Mouse (Mus musculus) limb, embryonic 11.5 days (tissue): Measurements from ENCODE around the gene Nhlh1. TPM values are rescaled to one million over a fixed set of nuclear protein-coding genes. Genes with fewer than 3 reads are reported as not detected.

Source experiments
- ATAC-seq: fragments of 200-750 bp; cut with Nextera tagmentation; 2 replicates; pipeline ENCODE4 v1.8.0; 2017; ENCODE audit warnings: low read depth; ENCODE audit not compliant: insufficient number of reproducible peaks, low FRiP score, low TSS enrichment
- DNase-seq: peaks from one replicate; pipeline ENCODE4 v3.0.0-alpha.2; 2015; ENCODE audit warnings: low spot score
- H3K27ac ChIP-seq: fragments of 300-500 bp; sonication (generic); replicated peaks from 2 replicates; pipeline ENCODE4 v1.5.1; 2014; ENCODE audit warnings: low read depth, mild to moderate bottlenecking, low read length
- H3K27me3 ChIP-seq: fragments of 300-500 bp; sonication (generic); 2 replicates; pipeline ENCODE4 v1.6.1; 2014; ENCODE audit warnings: mild to moderate bottlenecking, low read length, mixed read lengths; ENCODE audit not compliant: control insufficient read depth, insufficient read depth
- H3K36me3 ChIP-seq: fragments of 300-500 bp; sonication (generic); 2 replicates; pipeline ENCODE4 v1.6.1; 2014; ENCODE audit warnings: mild to moderate bottlenecking, low read length, moderate library complexity, mixed read lengths; ENCODE audit not compliant: control insufficient read depth, insufficient read depth
- H3K4me1 ChIP-seq: fragments of 300-500 bp; sonication (generic); 2 replicates; pipeline ENCODE4 v1.6.1; 2014; ENCODE audit warnings: low read length, mixed read lengths; ENCODE audit not compliant: control insufficient read depth, insufficient read depth
- H3K4me2 ChIP-seq: fragments of 300-500 bp; sonication (generic); 2 replicates; pipeline ENCODE4 v1.6.1; 2014; ENCODE audit warnings: low read depth, mild to moderate bottlenecking, moderate library complexity; ENCODE audit not compliant: severe bottlenecking
- H3K4me3 ChIP-seq: fragments of 300-500 bp; sonication (generic); 2 replicates; pipeline ENCODE4 v1.5.1; 2014; ENCODE audit warnings: low read depth, low read length
- H3K9ac ChIP-seq: fragments of 300-500 bp; sonication (generic); 2 replicates; pipeline ENCODE4 v1.6.1; 2014; ENCODE audit warnings: mild to moderate bottlenecking, low read length
- H3K9me3 ChIP-seq: fragments of 300-500 bp; sonication (generic); 2 replicates; pipeline ENCODE4 v1.6.1; 2016; ENCODE audit warnings: low read length; ENCODE audit not compliant: control insufficient read depth
- WGBS: fragments of 180-500 bp; shearing (Covaris S2); extraction: QIAGEN DNeasy Blood & Tissue Kit; methylation state at CpG from one replicate; pipeline ENCODE4 v1.1.7; 2014; 5-methylcytosine and 5-hydroxymethylcytosine counted together
- polyA plus RNA-seq: library from polyadenylated mRNA; unstranded; fragments of >200 nt; fragmentation: Nextera tagmentation; extraction: Ambion mirVana; gene quantifications from 2 replicates; pipeline ENCODE4 v1.2.1, GENCODE M21; 2014

Nhlh1 gene
- not detected in 2 replicates for polyA plus RNA-seq

DNA sequence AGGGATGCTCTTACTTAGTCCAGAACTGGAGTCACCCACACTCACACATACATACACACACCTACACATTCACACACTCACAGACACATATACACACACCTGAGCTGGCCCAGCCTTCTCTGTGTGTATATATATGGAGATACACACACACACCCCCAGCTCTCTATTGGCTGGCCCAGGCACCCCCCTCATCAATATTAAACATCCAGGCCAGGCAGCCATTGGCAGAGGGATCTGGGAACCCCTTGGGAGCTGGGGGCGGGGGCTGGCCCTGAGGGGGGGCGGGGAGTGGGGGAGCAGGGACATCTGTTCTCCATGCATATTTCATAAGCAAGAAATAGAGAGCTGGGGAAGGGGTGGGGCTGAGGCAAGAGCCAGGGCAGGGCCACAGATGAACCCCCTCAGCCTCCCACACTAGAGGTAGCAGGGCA lies at the start of gene Nhlh1:
Gene Nhlh1, minus strand, starts transcription at position 83 of the 431 bp plus-strand sequence.
- Histone ChIP-seq H3K4me2 (no peak within 1 kb of the TSS), H3K36me3 (no peaks in the 10 kb centered on the region), H3K4me1 (peaks cover 5% of the 10 kb centered on the region; the same call in 1 of the 2 replicates), H3K27me3 (peaks cover 27% of the 10 kb centered on the region), H3K9me3 (no peaks in the 10 kb centered on the region), H3K4me3 (no peak within 1 kb of the TSS), H3K9ac (no peak within 1 kb of the TSS), H3K27ac (no peak within 1 kb of the TSS)
- DNase-seq: no peak
- ATAC-seq: no peak
- WGBS: 30% methylated on average over 2 of the region's 2 CpGs

DNA sequence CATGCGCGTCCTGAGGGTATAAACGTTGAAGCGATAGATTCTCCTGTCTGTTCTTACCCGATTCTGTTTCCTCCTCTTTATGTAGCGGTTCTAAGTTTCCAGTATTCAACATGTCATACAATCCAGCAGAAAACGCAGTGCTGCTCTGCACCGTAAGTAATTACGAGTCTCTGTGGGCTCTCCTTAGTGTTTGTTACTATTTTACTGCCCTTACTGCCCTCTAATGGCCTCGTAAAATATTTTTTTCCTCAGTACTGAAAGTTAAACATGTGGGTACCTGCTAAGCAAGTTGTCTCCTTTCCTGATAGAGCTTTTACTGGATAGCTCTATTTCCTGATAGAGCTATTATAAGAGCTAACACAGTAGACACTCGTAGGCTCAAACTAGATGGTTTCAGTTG lies 47.7 kb upstream of the Nhlh1 start:
- 67% methylated on average over 11 of the region's 11 CpGs for WGBS
- Histone ChIP-seq H3K27ac (no peak overlapping the region), H3K9ac (no peak overlapping the region), H3K4me2 (no peak overlapping the region), H3K27me3 (no peaks in the 10 kb centered on the region), H3K9me3 (no peaks in the 10 kb centered on the region), H3K4me3 (no peak overlapping the region), H3K4me1 (no peaks in the 10 kb centered on the region), H3K36me3 (peaks cover 38% of the 10 kb centered on the region)
- ATAC-seq: no peak
- no peak for DNase-seq

DNA sequence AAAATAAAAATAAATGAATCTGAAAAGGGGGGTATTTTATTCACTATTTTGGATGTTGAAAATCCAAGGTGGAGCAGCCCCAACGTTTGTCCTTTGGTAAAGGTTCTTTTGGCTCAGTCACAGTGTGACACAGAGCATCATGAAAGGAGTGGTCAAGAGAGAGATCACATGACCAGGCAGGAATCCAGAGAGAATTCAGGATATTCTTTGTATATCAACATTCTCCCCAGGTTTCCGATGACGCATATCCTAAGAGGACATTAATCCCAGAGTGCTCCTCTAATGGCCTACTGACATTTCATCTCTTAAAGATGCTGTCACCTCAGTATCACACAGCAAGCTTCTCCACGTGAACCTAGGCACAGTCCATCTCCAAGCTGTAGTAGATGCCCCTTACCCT lies 46.2 kb upstream of the Nhlh1 start:
- no peaks in the 10 kb centered on the region for H3K4me1 ChIP-seq
- no peaks in the 10 kb centered on the region for H3K27me3 ChIP-seq
- H3K36me3 ChIP-seq: peaks cover 37% of the 10 kb centered on the region
- 92% methylated on average over 4 of the region's 4 CpGs for WGBS
- no peaks in the 10 kb centered on the region for H3K9me3 ChIP-seq
- DNase-seq (no peak), ATAC-seq (no peak)
- H3K4me2 ChIP-seq: no peak overlapping the region
- H3K27ac ChIP-seq: no peak overlapping the region
- H3K9ac ChIP-seq: no peak overlapping the region
- H3K4me3 ChIP-seq: no peak overlapping the region

DNA sequence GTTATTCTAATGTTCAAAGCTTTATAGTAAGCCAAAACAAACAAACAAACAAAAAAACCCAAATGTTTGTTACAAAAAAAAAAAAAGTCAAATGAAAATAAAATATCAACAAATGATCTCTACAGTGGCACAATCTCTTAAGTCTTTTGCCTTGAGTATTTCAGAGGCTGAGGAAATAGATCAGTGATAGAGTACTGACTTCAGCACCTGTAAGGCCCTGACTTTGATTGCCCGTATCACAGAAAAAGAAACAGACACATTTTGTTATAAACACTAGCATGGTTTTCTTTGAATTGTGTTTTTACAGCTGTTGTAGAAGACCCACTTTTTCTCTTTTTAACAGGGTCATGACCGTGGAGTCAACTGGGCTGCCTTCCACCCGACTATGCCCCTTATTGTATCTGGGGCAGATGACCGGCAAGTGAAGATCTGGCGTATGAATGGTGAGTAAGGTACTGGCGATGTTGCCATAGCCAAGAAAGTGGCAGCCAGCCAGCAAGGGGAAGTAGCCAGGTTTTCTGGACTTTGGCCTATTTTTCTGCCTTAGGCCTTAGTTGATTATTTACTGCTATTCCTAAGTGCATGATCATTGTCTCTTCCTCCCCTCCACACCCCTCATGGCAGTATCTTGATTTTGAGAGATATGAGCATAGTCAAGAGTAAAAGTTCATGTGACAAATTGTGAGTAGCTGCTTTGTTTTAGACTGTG lies 42.1 kb upstream of the Nhlh1 start:
- no peak overlapping the region for H3K4me2 ChIP-seq
- no peak for DNase-seq
- no peak overlapping the region for H3K9ac ChIP-seq
- WGBS: 92% methylated on average over 6 of the region's 6 CpGs
- H3K36me3 ChIP-seq: peaks cover 25% of the 10 kb centered on the region
- H3K27me3 ChIP-seq: no peaks in the 10 kb centered on the region
- no peaks in the 10 kb centered on the region for H3K4me1 ChIP-seq
- no peak for ATAC-seq
- no peak overlapping the region for H3K27ac ChIP-seq
- H3K9me3 ChIP-seq: no peaks in the 10 kb centered on the region
- H3K4me3 ChIP-seq: no peak overlapping the region

DNA sequence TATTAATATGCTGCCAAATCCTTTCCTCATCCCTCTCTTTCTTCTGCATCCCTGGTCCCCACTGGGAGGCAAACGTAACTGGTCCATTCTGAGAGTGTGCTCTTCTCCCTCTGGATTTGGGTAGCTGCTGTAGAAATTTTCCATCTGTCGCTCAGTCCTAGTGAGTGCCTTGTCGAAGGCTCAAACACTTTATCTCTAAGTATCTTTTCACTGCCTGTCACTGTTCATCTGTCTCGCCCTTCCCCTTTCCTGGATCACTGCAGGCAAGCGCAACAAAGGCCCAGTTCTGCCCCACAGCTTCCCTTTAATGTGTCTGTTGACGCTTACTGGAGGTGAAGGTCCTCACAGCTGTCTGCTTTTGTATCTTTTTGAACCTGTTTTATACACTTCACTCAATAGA lies 37.8 kb upstream of the Nhlh1 start:
- peaks cover 14% of the 10 kb centered on the region for H3K36me3 ChIP-seq

DNA sequence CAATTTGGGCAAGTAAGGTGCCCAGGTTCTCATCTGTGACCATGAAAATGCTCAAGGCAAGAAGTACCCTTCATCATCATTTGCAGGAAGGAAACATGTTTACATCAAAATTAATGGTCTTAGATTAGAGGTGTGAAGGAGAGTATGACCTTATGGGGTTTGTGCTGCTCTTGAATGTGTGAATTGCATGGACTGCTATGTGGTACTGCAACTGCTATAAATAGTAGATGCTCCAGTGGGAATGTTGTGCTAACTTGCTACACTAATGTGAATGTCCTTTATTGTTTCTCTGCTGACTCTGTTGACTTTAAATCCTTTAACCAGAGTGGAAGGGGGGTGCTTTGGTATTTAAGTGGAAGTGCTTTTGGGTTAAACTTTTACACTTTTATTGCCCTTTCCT lies 36.9 kb upstream of the Nhlh1 start:
- ATAC-seq: no peak
- H3K9ac ChIP-seq: no peak overlapping the region
- H3K9me3 ChIP-seq: no peaks in the 10 kb centered on the region
- H3K4me3 ChIP-seq: no peak overlapping the region
- H3K4me1 ChIP-seq: no peaks in the 10 kb centered on the region
- H3K27ac ChIP-seq: no peak overlapping the region
- no peak for DNase-seq
- no peak overlapping the region for H3K4me2 ChIP-seq
- H3K27me3 ChIP-seq: no peaks in the 10 kb centered on the region
- peaks cover 11% of the 10 kb centered on the region for H3K36me3 ChIP-seq

More for the DNA sequence above, 37.8 kb upstream of the Nhlh1 start:
- no peaks in the 10 kb centered on the region for H3K27me3 ChIP-seq
- 83% methylated on average over 6 of the region's 6 CpGs for WGBS
- no peak overlapping the region for H3K4me2 ChIP-seq
- no peak overlapping the region for H3K27ac ChIP-seq
- ATAC-seq (no peak), DNase-seq (no peak)
- H3K9ac ChIP-seq: no peak overlapping the region
- no peak overlapping the region for H3K4me3 ChIP-seq
- H3K4me1 ChIP-seq: no peaks in the 10 kb centered on the region
- no peaks in the 10 kb centered on the region for H3K9me3 ChIP-seq

DNA sequence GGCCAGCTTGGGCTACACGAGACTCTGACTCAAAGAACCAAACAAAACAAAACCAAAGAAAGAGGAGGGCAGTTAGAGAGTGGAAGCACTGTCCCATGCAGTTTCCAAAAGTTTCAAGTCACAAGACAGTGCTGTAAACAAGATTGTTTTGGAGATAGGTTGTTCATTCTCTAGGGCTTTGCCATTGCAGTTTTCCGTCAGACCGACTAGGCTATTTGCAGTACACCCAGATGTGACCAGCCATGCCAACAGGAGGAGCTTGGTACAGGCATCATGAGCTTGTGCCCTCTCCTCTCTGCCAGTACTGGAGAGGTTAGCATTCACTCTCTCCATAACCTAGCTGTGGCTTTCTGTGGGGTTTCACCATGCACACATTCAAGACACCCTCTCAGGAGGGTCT lies 36.1 kb upstream of the Nhlh1 start:
- H3K36me3 ChIP-seq: peaks cover 12% of the 10 kb centered on the region
- no peak for ATAC-seq
- 94% methylated on average over 3 of the region's 3 CpGs for WGBS

DNA sequence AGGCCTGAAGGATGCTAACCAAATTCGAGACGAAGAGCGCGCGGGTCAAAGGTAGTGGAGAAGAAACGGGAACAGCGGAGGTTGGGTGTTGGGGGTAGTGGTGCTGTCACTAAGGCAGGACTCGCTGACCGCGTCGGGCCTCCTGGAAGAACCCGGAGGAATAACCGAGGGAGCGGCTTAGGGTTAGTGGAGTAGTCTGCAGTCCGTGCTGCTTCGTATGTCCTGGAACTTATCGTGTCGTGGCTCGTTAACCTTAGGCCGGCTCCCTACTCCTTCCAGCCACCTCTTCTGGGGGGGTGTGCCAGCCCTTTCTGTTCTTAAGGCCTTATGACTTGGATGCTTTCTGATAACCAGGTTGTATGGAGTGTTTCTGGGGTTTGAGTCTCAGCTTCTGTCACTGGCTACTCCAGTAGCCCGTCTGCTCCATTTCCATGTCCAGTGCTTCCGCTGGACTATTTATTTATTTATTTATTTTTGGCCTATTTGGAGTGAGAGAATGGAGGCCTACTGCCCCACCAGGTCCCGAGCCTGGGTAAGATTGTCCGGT lies 25.6 kb upstream of the Nhlh1 start:
- Histone ChIP-seq H3K9me3 (no peaks in the 10 kb centered on the region), H3K4me3 (peak overlapping the region; percentile 84), H3K27ac (no peak overlapping the region), H3K4me2 (peak overlapping the region; percentile 46), H3K36me3 (peaks cover 3% of the 10 kb centered on the region; the same call in 1 of the 2 replicates), H3K9ac (peak overlapping the region; percentile 80), H3K4me1 (peaks cover 5% of the 10 kb centered on the region), H3K27me3 (no peaks in the 10 kb centered on the region)
- ATAC-seq: peak; percentile 69; the same call in 1 of the 2 replicates
- peak; percentile 22 for DNase-seq
- WGBS: 2% methylated on average over 24 of the region's 24 CpGs

More for the DNA sequence above, 36.1 kb upstream of the Nhlh1 start:
- Histone ChIP-seq H3K9me3 (no peaks in the 10 kb centered on the region), H3K4me1 (no peaks in the 10 kb centered on the region), H3K9ac (no peak overlapping the region), H3K27me3 (no peaks in the 10 kb centered on the region), H3K4me3 (no peak overlapping the region), H3K4me2 (no peak overlapping the region), H3K27ac (no peak overlapping the region)
- DNase-seq: no peak
